Mouse (Mus musculus): Measurements from ENCODE around the gene Fam169b. TPM values are rescaled to one million over a fixed set of nuclear protein-coding genes. Genes with fewer than 3 reads are reported as not detected.

Fam169b gene
- polyA plus RNA-seq, 1 experiment from 2014 or later, result 0.42 TPM

GRCm38 (mm10) chr7:68355325-68356076 is 81.9 kb downstream of the Fam169b start:
- WGBS, result 66% methylated on average over 11 of the region's 11 CpGs
- H3K9me3 ChIP-seq (ENCODE audit: control insufficient read depth, low read length), result no peaks in the 10 kb centered on the region
- H3K4me2 ChIP-seq (ENCODE audit: low read depth, low read length), result no peak overlapping the region

GRCm38 (mm10) chr7:68357407-68357806 is 83.8 kb downstream of the Fam169b start:
- no peak overlapping the region for H3K4me3 ChIP-seq (ENCODE audit: low read length)
- H3K4me1 ChIP-seq (ENCODE audit: control insufficient read depth, insufficient read depth, low read length), result 0 out of 2 replicates have a peak, but pooled peaks cover 4% of the 10 kb centered on the region
- H3K27ac ChIP-seq (ENCODE audit: low read length), result no peak overlapping the region
- H3K9me3 ChIP-seq (ENCODE audit: control insufficient read depth, low read length), result no peaks in the 10 kb centered on the region
- peaks cover 6% of the 10 kb centered on the region; the same call in 1 of the 2 replicates for H3K27me3 ChIP-seq (replicated peaks; ENCODE audit: control insufficient read depth, insufficient read depth, low read length)
- 20% methylated on average over 7 of the region's 7 CpGs for WGBS
- no peak for ATAC-seq
- no peak overlapping the region for H3K9ac ChIP-seq (ENCODE audit: low read depth, low read length)
- no peaks in the 10 kb centered on the region for H3K36me3 ChIP-seq (ENCODE audit: control insufficient read depth, insufficient read depth, low read length)
- no peak overlapping the region for H3K4me2 ChIP-seq (ENCODE audit: low read depth, low read length)

More at GRCm38 (mm10) chr7:68355325-68356076, 81.9 kb downstream of the Fam169b start:
- H3K36me3 ChIP-seq (ENCODE audit: control insufficient read depth, insufficient read depth, low read length), result no peaks in the 10 kb centered on the region
- H3K27me3 ChIP-seq (replicated peaks; ENCODE audit: control insufficient read depth, insufficient read depth, low read length), result peaks cover 6% of the 10 kb centered on the region; the same call in 1 of the 2 replicates
- no peak overlapping the region for H3K9ac ChIP-seq (ENCODE audit: low read depth, low read length)
- no peak for ATAC-seq
- H3K4me1 ChIP-seq (ENCODE audit: control insufficient read depth, insufficient read depth, low read length), result 0 out of 2 replicates have a peak, but pooled peaks cover 4% of the 10 kb centered on the region
- no peak overlapping the region for H3K27ac ChIP-seq (ENCODE audit: low read length)
- H3K4me3 ChIP-seq (ENCODE audit: low read length), result no peak overlapping the region

- no peaks in the 10 kb centered on the region for H3K9me3 ChIP-seq (ENCODE audit: control insufficient read depth, low read length)
- H3K4me3 ChIP-seq (ENCODE audit: low read length), result no peak overlapping the region
- no peak overlapping the region for H3K4me2 ChIP-seq (ENCODE audit: low read depth, low read length)
- H3K36me3 ChIP-seq (ENCODE audit: control insufficient read depth, insufficient read depth, low read length), result no peaks in the 10 kb centered on the region
- WGBS, result 63% methylated on average over 7 of the region's 7 CpGs
- H3K27ac ChIP-seq (ENCODE audit: low read length), result no peak overlapping the region
- H3K9ac ChIP-seq (ENCODE audit: low read depth, low read length), result no peak overlapping the region
- no peak for ATAC-seq
- no peaks in the 10 kb centered on the region for H3K4me1 ChIP-seq (ENCODE audit: control insufficient read depth, insufficient read depth, low read length)
- peaks cover 6% of the 10 kb centered on the region; the same call in 1 of the 2 replicates for H3K27me3 ChIP-seq (replicated peaks; ENCODE audit: control insufficient read depth, insufficient read depth, low read length)
Observed at GRCm38 (mm10) chr7:68362609-68363008, 89.0 kb downstream of the Fam169b start.

GRCm38 (mm10) chr7:68365711-68366110 is 92.1 kb downstream of the Fam169b start:
- no peak overlapping the region for H3K27ac ChIP-seq (ENCODE audit: low read length)
- no peaks in the 10 kb centered on the region for H3K36me3 ChIP-seq (ENCODE audit: control insufficient read depth, insufficient read depth, low read length)
- no peak overlapping the region for H3K4me2 ChIP-seq (ENCODE audit: low read depth, low read length)
- no peaks in the 10 kb centered on the region; the same call in 1 of the 2 replicates for H3K27me3 ChIP-seq (replicated peaks; ENCODE audit: control insufficient read depth, insufficient read depth, low read length)
- H3K4me1 ChIP-seq (ENCODE audit: control insufficient read depth, insufficient read depth, low read length), result no peaks in the 10 kb centered on the region
- H3K9me3 ChIP-seq (ENCODE audit: control insufficient read depth, low read length), result no peaks in the 10 kb centered on the region
- 79% methylated on average over 9 of the region's 9 CpGs for WGBS
- no peak for ATAC-seq
- no peak overlapping the region for H3K4me3 ChIP-seq (ENCODE audit: low read length)
- no peak overlapping the region for H3K9ac ChIP-seq (ENCODE audit: low read depth, low read length)

GRCm38 (mm10) chr7:68368948-68369347 is 95.3 kb downstream of the Fam169b start:
- no peaks in the 10 kb centered on the region for H3K36me3 ChIP-seq (ENCODE audit: control insufficient read depth, insufficient read depth, low read length)
- H3K9me3 ChIP-seq (ENCODE audit: control insufficient read depth, low read length), result no peaks in the 10 kb centered on the region
- H3K9ac ChIP-seq (ENCODE audit: low read depth, low read length), result no peak overlapping the region
- H3K4me1 ChIP-seq (ENCODE audit: control insufficient read depth, insufficient read depth, low read length), result no peaks in the 10 kb centered on the region
- no peak overlapping the region for H3K4me2 ChIP-seq (ENCODE audit: low read depth, low read length)
- no peak overlapping the region for H3K27ac ChIP-seq (ENCODE audit: low read length)
- 82% methylated on average over 12 of the region's 12 CpGs for WGBS
- H3K4me3 ChIP-seq (ENCODE audit: low read length), result no peak overlapping the region
- no peak for ATAC-seq
- peaks cover 6% of the 10 kb centered on the region; the same call in 1 of the 2 replicates for H3K27me3 ChIP-seq (replicated peaks; ENCODE audit: control insufficient read depth, insufficient read depth, low read length)

GRCm38 (mm10) chr7:68369694-68370093 is 96.1 kb downstream of the Fam169b start:
- 2% methylated on average over 12 of the region's 13 CpGs for WGBS
- Histone ChIP-seq H3K36me3 (ENCODE audit: control insufficient read depth, insufficient read depth, low read length) (no peaks in the 10 kb centered on the region), H3K27me3 (replicated peaks; ENCODE audit: control insufficient read depth, insufficient read depth, low read length) (peaks cover 6% of the 10 kb centered on the region; the same call in 1 of the 2 replicates), H3K9ac (ENCODE audit: low read depth, low read length) (no peak overlapping the region), H3K27ac (ENCODE audit: low read length) (no peak overlapping the region), H3K4me2 (ENCODE audit: low read depth, low read length) (peak overlapping the region; percentile 47), H3K4me3 (ENCODE audit: low read length) (peak overlapping the region; percentile 28), H3K4me1 (ENCODE audit: control insufficient read depth, insufficient read depth, low read length) (no peaks in the 10 kb centered on the region), H3K9me3 (ENCODE audit: control insufficient read depth, low read length) (no peaks in the 10 kb centered on the region)
- ATAC-seq, result peak; percentile 79

- peaks cover 6% of the 10 kb centered on the region; the same call in 1 of the 2 replicates for H3K27me3 ChIP-seq (replicated peaks; ENCODE audit: control insufficient read depth, insufficient read depth, low read length)
- peak; percentile 60; the same call in 1 of the 2 replicates for ATAC-seq
- peak overlapping the region; percentile 19; the same call in 1 of the 2 replicates for H3K4me3 ChIP-seq (ENCODE audit: low read length)
- H3K4me1 ChIP-seq (ENCODE audit: control insufficient read depth, insufficient read depth, low read length), result no peaks in the 10 kb centered on the region
- H3K27ac ChIP-seq (ENCODE audit: low read length), result no peak overlapping the region
- H3K9me3 ChIP-seq (ENCODE audit: control insufficient read depth, low read length), result no peaks in the 10 kb centered on the region
- no peak overlapping the region for H3K9ac ChIP-seq (ENCODE audit: low read depth, low read length)
- H3K36me3 ChIP-seq (ENCODE audit: control insufficient read depth, insufficient read depth, low read length), result no peaks in the 10 kb centered on the region
- peak overlapping the region; percentile 50 for H3K4me2 ChIP-seq (ENCODE audit: low read depth, low read length)
- WGBS, result 18% methylated on average over 16 of the region's 16 CpGs
Observed at GRCm38 (mm10) chr7:68374109-68374857, 100.6 kb downstream of the Fam169b start.

- H3K27ac ChIP-seq (ENCODE audit: low read length), result no peak overlapping the region
- WGBS, result 19% methylated on average over 9 of the region's 9 CpGs
- ATAC-seq, result no peak
Observed at GRCm38 (mm10) chr7:68382187-68382586, 108.5 kb downstream of the Fam169b start.

GRCm38 (mm10) chr7:68386767-68387166 is 113.1 kb downstream of the Fam169b start:
- Histone ChIP-seq H3K27ac (ENCODE audit: low read length) (no peak overlapping the region), H3K4me1 (ENCODE audit: control insufficient read depth, insufficient read depth, low read length) (no peaks in the 10 kb centered on the region), H3K4me2 (ENCODE audit: low read depth, low read length) (no peak overlapping the region), H3K27me3 (replicated peaks; ENCODE audit: control insufficient read depth, insufficient read depth, low read length) (no peaks in the 10 kb centered on the region), H3K36me3 (ENCODE audit: control insufficient read depth, insufficient read depth, low read length) (no peaks in the 10 kb centered on the region), H3K4me3 (ENCODE audit: low read length) (no peak overlapping the region), H3K9ac (ENCODE audit: low read depth, low read length) (no peak overlapping the region), H3K9me3 (ENCODE audit: control insufficient read depth, low read length) (no peaks in the 10 kb centered on the region)
- no peak for ATAC-seq
- 67% methylated on average over 3 of the region's 3 CpGs for WGBS

More at GRCm38 (mm10) chr7:68382187-68382586, 108.5 kb downstream of the Fam169b start:
- H3K4me1 ChIP-seq (ENCODE audit: control insufficient read depth, insufficient read depth, low read length), result no peaks in the 10 kb centered on the region
- H3K36me3 ChIP-seq (ENCODE audit: control insufficient read depth, insufficient read depth, low read length), result no peaks in the 10 kb centered on the region
- no peaks in the 10 kb centered on the region for H3K27me3 ChIP-seq (replicated peaks; ENCODE audit: control insufficient read depth, insufficient read depth, low read length)
- 0 out of 2 replicates have a peak overlapping the region, but pooled peaks have one; percentile 5 for H3K4me2 ChIP-seq (ENCODE audit: low read depth, low read length)
- H3K4me3 ChIP-seq (ENCODE audit: low read length), result no peak overlapping the region
- H3K9ac ChIP-seq (ENCODE audit: low read depth, low read length), result no peak overlapping the region
- H3K9me3 ChIP-seq (ENCODE audit: control insufficient read depth, low read length), result no peaks in the 10 kb centered on the region

All from intestine, embryonic 16.5 days (tissue).